Mouse (Mus musculus) hindbrain, embryonic 14.5 days (tissue): Measurements from ENCODE around the gene Esyt3. TPM values are rescaled to one million over a fixed set of nuclear protein-coding genes. Genes with fewer than 3 reads are reported as not detected.

ENCODE experiments used
- ATAC-seq: fragments of 200-750 bp; cut with Nextera tagmentation; 2 replicates; pipeline ENCODE4 v1.8.0; 2017; ENCODE audit warnings: moderate number of reproducible peaks, mild to moderate bottlenecking, moderate TSS enrichment, moderate library complexity; ENCODE audit not compliant: low FRiP score
- DNase-seq: peaks from one replicate; pipeline ENCODE4 v3.0.0-alpha.2; 2015; ENCODE audit warnings: low spot score
- H3K27ac ChIP-seq: fragments of 300-500 bp; sonication (generic); 2 replicates; pipeline ENCODE4 v1.5.1; 2014; ENCODE audit warnings: mild to moderate bottlenecking, moderate library complexity
- H3K27me3 ChIP-seq: fragments of 300-500 bp; sonication (generic); 2 replicates; pipeline ENCODE4 v1.6.1; 2014; ENCODE audit warnings: mild to moderate bottlenecking, low read length, mixed read lengths; ENCODE audit not compliant: control insufficient read depth, insufficient read depth
- H3K36me3 ChIP-seq: fragments of 300-500 bp; sonication (generic); replicated peaks from 2 replicates; pipeline ENCODE4 v1.6.1; 2014; ENCODE audit not compliant: control insufficient read depth, insufficient read depth
- H3K4me1 ChIP-seq: fragments of 300-500 bp; sonication (generic); replicated peaks from 2 replicates; pipeline ENCODE4 v1.6.1; 2014; ENCODE audit warnings: antibody characterized with exemption, low read length, mixed read lengths; ENCODE audit not compliant: control insufficient read depth, insufficient read depth
- H3K4me2 ChIP-seq: fragments of 300-500 bp; sonication (generic); replicated peaks from 2 replicates; pipeline ENCODE4 v1.6.1; 2014; ENCODE audit warnings: mild to moderate bottlenecking, moderate library complexity
- H3K4me3 ChIP-seq: fragments of 300-500 bp; sonication (generic); replicated peaks from 2 replicates; pipeline ENCODE4 v1.5.1; 2014; ENCODE audit warnings: mild to moderate bottlenecking, low read length
- H3K9ac ChIP-seq: fragments of 300-500 bp; sonication (generic); 2 replicates; pipeline ENCODE4 v1.6.1; 2014
- H3K9me3 ChIP-seq: fragments of 300-500 bp; sonication (generic); 2 replicates; pipeline ENCODE4 v1.6.1; 2016; ENCODE audit warnings: low read length; ENCODE audit not compliant: control insufficient read depth
- WGBS: fragments of 180-500 bp; shearing (Covaris S2); extraction: QIAGEN DNeasy Blood & Tissue Kit; methylation state at CpG from one replicate; pipeline ENCODE4 v1.1.7; 2014; 5-methylcytosine and 5-hydroxymethylcytosine counted together
- polyA plus RNA-seq: library from polyadenylated mRNA; unstranded; fragments of >200 nt; fragmentation: Nextera tagmentation; extraction: Ambion mirVana; gene quantifications from 2 replicates; pipeline ENCODE4 v1.2.1, GENCODE M21; 2014

Gene Esyt3
- polyA plus RNA-seq, 1 experiment from 2014 or later: 0.76 TPM

GRCm38 (mm10) chr9:99339182-99339581 is 19.2 kb downstream of the Esyt3 start:
- Histone ChIP-seq H3K4me1 (no peaks in the 10 kb centered on the region), H3K27me3 (no peaks in the 10 kb centered on the region), H3K27ac (no peak overlapping the region), H3K36me3 (no peaks in the 10 kb centered on the region), H3K9me3 (no peaks in the 10 kb centered on the region), H3K4me2 (no peak overlapping the region), H3K9ac (no peak overlapping the region), H3K4me3 (no peak overlapping the region)
- ATAC-seq (no peak), DNase-seq (no peak)
- WGBS: 81% methylated on average over 1 of the region's 1 CpGs

- Histone ChIP-seq H3K36me3 (no peaks in the 10 kb centered on the region), H3K4me2 (no peak overlapping the region), H3K27ac (no peak overlapping the region), H3K9ac (no peak overlapping the region), H3K9me3 (no peaks in the 10 kb centered on the region), H3K27me3 (no peaks in the 10 kb centered on the region), H3K4me1 (no peaks in the 10 kb centered on the region), H3K4me3 (no peak overlapping the region)
- WGBS: 100% methylated on average over 1 of the region's 1 CpGs
- ATAC-seq (no peak), DNase-seq (no peak)
Observed at GRCm38 (mm10) chr9:99338293-99338692, 20.1 kb downstream of the Esyt3 start.

DNA sequence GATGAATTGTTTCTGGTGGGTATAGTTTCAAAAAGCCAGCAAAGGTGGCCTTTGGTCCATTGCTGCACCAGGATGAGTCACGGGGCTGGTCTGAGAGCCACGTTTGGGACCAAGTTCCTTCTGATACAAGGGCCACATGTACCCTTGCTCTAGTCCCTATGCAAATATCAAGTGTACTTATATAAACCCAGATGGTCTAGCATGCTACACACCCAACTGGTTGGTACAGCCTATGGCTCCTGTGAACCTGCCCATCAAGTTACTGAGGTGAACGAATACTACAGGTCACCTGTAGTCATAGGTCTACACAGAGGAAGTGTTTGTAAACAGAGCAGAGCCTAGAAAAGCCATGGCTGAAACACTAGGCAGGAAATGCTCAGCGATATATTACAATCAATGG is 21.8 kb downstream of the Esyt3 start:
- H3K9me3 ChIP-seq: no peaks in the 10 kb centered on the region
- no peak overlapping the region for H3K9ac ChIP-seq
- DNase-seq (no peak), ATAC-seq (no peak)
- no peaks in the 10 kb centered on the region for H3K4me1 ChIP-seq
- no peak overlapping the region for H3K4me2 ChIP-seq
- H3K4me3 ChIP-seq: no peak overlapping the region
- no peaks in the 10 kb centered on the region for H3K36me3 ChIP-seq
- H3K27ac ChIP-seq: no peak overlapping the region
- no peaks in the 10 kb centered on the region for H3K27me3 ChIP-seq
- 93% methylated on average over 4 of the region's 4 CpGs for WGBS

GRCm38 (mm10) chr9:99326881-99327280 is 31.5 kb downstream of the Esyt3 start:
- DNase-seq (peak; percentile 32), ATAC-seq (no peak)
- no peaks in the 10 kb centered on the region for H3K27me3 ChIP-seq
- 41% methylated on average over 4 of the region's 4 CpGs for WGBS
- no peak overlapping the region for H3K9ac ChIP-seq
- H3K4me3 ChIP-seq: no peak overlapping the region
- no peak overlapping the region for H3K27ac ChIP-seq
- H3K9me3 ChIP-seq: no peaks in the 10 kb centered on the region
- H3K36me3 ChIP-seq: no peaks in the 10 kb centered on the region
- no peak overlapping the region for H3K4me2 ChIP-seq
- H3K4me1 ChIP-seq: no peaks in the 10 kb centered on the region

DNA sequence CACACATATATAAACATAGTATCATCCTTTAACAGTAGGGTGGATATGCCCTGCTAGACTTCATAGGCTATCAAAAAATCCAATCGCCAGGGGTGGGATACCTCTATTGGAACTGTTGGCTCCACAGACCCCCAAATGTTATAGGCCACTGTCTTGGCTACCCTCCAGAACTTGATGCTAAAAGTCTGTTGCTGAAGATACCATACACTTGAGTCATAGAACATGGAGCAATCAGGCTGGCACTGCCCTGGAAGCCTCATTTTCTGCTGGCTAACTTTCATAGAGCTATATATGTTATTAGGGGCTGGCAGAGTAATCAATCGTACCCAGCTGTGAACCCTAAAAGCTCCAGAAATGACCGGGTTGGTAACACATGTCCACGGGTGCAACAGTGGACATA is 32.4 kb downstream of the Esyt3 start:
- H3K36me3 ChIP-seq: no peaks in the 10 kb centered on the region
- no peaks in the 10 kb centered on the region for H3K9me3 ChIP-seq
- no peak overlapping the region for H3K27ac ChIP-seq
- H3K27me3 ChIP-seq: no peaks in the 10 kb centered on the region
- no peak overlapping the region for H3K4me3 ChIP-seq
- no peak for ATAC-seq
- WGBS: 86% methylated on average over 4 of the region's 4 CpGs
- H3K9ac ChIP-seq: no peak overlapping the region
- H3K4me2 ChIP-seq: no peak overlapping the region
- H3K4me1 ChIP-seq: no peaks in the 10 kb centered on the region
- DNase-seq: no peak

DNA sequence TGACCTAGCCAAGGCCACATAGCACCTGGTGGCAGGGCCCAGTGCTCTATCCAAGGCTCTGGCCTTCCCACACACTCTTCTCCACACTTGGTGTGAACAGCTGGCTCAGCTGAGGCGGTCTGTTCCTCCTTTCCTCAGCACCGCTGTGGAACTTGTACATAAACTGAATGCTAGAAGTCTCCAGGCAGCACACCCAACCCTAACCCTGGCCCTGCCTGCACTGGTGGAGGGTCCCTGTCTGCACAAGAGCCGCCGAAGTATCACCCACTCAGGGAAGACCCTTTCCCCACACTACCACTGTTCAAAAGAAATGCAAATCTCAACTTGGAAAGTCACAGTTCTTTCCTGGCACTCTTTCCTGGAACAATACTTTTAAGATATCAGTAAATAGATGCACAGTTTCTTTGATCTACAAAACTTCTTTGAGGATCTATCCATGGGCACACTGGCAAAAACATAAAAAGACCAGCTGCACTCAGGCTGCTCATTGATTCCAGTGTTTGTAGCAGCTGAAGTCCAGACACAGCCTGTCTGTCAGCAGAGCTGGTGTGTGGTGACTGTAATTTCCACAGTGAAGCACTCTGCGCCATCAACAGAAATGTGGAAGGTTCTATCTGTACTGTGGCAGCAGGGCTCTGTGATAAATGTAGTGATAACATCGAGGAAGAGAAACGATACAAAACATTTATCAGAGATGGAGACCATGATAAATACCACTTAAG is 33.0 kb downstream of the Esyt3 start:
- H3K9me3 ChIP-seq: no peaks in the 10 kb centered on the region
- no peaks in the 10 kb centered on the region for H3K4me1 ChIP-seq
- no peaks in the 10 kb centered on the region for H3K36me3 ChIP-seq
- DNase-seq: no peak
- no peak overlapping the region for H3K4me3 ChIP-seq
- no peak overlapping the region for H3K9ac ChIP-seq
- H3K27me3 ChIP-seq: no peaks in the 10 kb centered on the region
- ATAC-seq: no peak
- H3K4me2 ChIP-seq: no peak overlapping the region
- 92% methylated on average over 7 of the region's 7 CpGs for WGBS
- no peak overlapping the region for H3K27ac ChIP-seq

DNA sequence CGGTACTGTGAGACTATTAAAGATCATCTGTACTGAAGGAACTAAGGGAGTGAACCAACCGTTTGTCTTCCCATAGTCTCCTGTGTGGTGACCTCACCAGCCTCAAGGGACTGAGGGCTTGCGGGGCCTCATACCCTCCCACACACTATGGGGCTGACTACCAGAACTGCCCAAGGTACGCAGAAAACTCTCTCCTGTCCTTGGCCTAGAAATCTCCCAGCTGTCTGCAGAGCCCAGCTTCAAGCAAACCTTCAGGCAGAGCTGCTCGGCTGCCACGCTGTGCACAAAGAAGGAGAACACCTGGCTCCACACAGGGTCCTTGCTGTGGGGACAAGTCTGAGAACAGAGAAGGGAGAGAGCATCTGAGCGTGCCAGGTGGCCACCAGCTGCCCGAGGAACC is 38.4 kb downstream of the Esyt3 start:
- no peaks in the 10 kb centered on the region for H3K9me3 ChIP-seq
- ATAC-seq: no peak
- no peaks in the 10 kb centered on the region for H3K36me3 ChIP-seq
- no peak overlapping the region for H3K9ac ChIP-seq
- no peaks in the 10 kb centered on the region for H3K27me3 ChIP-seq
- no peaks in the 10 kb centered on the region for H3K4me1 ChIP-seq
- 84% methylated on average over 8 of the region's 8 CpGs for WGBS
- DNase-seq: no peak
- no peak overlapping the region for H3K4me2 ChIP-seq
- no peak overlapping the region for H3K27ac ChIP-seq
- H3K4me3 ChIP-seq: no peak overlapping the region

GRCm38 (mm10) chr9:99319343-99319951 is 38.9 kb downstream of the Esyt3 start:
- Histone ChIP-seq H3K4me3 (no peak overlapping the region), H3K9ac (no peak overlapping the region), H3K36me3 (no peaks in the 10 kb centered on the region), H3K9me3 (no peaks in the 10 kb centered on the region), H3K4me2 (no peak overlapping the region), H3K27me3 (no peaks in the 10 kb centered on the region), H3K27ac (no peak overlapping the region), H3K4me1 (no peaks in the 10 kb centered on the region)
- WGBS: 66% methylated on average over 8 of the region's 8 CpGs
- DNase-seq (no peak), ATAC-seq (no peak)

DNA sequence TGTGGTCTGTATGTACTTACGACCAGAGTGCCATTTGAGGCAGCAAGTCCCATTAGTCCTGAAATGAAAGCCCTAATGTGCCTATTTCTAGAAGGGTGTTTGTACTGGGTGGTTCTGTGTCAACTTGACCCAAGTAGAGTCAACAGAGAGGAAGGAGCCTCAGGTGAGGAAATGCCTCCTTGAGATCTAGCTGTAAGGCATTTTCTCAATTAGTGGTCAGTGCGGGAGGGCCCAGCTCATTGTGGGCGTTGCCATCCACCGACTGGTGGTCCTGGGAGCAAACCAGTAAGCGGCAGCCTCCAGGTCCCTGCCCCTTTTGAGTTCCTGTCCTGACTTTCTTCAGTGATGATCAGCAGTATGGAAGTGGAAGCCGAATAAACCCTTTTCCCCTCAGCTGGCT is 52.1 kb downstream of the Esyt3 start:
- Histone ChIP-seq H3K36me3 (peaks cover 65% of the 10 kb centered on the region), H3K4me2 (no peak overlapping the region), H3K9me3 (no peaks in the 10 kb centered on the region), H3K27ac (no peak overlapping the region), H3K27me3 (no peaks in the 10 kb centered on the region), H3K4me1 (no peaks in the 10 kb centered on the region), H3K4me3 (no peak overlapping the region), H3K9ac (no peak overlapping the region)
- DNase-seq (no peak), ATAC-seq (no peak)
- 88% methylated on average over 6 of the region's 6 CpGs for WGBS
